In genomic region chr4:117370354-117370753, GRCm38 (mm10) we compare ENCODE assay signal across 13 mouse cellular contexts.
"Had no signal": no experiment of that assay in that cellular context is flagged by ENCODE, and none has a peak within 500 bp of the region (broad histone marks: within the 10 kb centered on the region; RNA-seq: fewer than 3 reads in every experiment).

No protein-coding gene starts in this region.

- H3K27ac ChIP-seq: liver, embryonic 15.5 days; neural tube, embryonic 13.5 days had no signal

- H3K4me1 ChIP-seq: liver, embryonic 15.5 days had no signal

- H3K27me3 ChIP-seq: liver, embryonic 15.5 days had no signal

- H3K36me3 ChIP-seq: liver, embryonic 15.5 days; neural tube, embryonic 13.5 days had no signal

- H3K4me2 ChIP-seq: liver, embryonic 11.5 days; liver, embryonic 15.5 days; neural tube, embryonic 13.5 days had no signal

- ATAC-seq: lung, postnatal 0 days; midbrain, embryonic 16.5 days had no signal

- H3K9ac ChIP-seq: liver, embryonic 15.5 days; neural tube, embryonic 13.5 days had no signal

- H3K4me3 ChIP-seq: liver, embryonic 15.5 days; midbrain, embryonic 10.5 days; neural tube, embryonic 13.5 days had no signal

- H3K9me3 ChIP-seq: liver, embryonic 15.5 days; midbrain, embryonic 10.5 days; neural tube, embryonic 13.5 days had no signal

- DNase-seq: kidney, adult 8-10 months; kidney, postnatal 25 days; layer of hippocampus, adult 9-11 months; lung, adult 2 months; lung, postnatal 36 days; right cerebral cortex, postnatal 14 days; thymus, postnatal 4 days had no signal
